Mouse (Mus musculus): ENCODE measurements around the gene Daglb.

DNA sequence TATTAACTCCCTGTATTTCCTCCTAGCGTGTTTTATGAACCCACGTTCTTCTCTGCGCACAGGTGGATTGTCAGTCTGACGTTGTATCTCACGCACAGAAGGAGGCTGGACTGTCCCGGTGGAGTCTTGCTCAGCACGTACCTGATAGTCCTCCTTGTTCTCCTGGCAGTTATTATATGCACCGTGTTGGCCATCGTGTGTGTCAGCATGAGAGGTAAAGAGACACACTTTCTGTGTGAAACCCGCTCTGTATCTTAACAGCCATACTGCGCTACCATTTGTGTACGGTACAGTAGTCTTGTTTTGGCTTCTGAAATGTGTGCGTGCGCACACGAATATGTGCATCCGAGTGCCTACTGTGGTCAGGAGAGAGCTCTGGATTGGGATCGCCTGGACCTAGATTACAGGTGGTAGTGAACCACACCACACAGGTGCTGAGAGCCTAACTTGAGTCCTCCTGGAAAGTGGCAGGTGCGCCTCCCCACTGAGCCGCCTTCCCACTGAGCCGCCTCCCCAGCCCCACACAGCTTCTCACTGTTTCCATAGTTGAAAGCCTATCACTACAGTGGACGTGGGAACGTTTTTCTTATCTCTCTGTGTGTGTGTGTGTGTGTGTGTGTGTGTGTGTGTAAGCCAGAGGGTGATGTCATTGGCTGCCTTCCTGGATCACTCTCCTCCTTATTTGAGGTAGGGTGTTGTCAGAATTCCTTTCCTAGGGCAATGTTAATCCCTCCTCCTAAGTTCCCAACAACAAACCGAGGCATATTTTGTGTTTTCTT is 2.7 kb downstream of the Daglb start:
- TF ChIP-seq CTCF (IDR thresholded peaks at IDR 0.05; ENCODE audit: low read depth): no peak
- no peak for TF ChIP-seq EP300 (optimal IDR thresholded peaks at IDR 0.05)

All from stomach, postnatal 0 days (tissue).